Mouse (Mus musculus): ENCODE measurements around the gene Ralb. TPM values are rescaled to one million over a fixed set of nuclear protein-coding genes. Genes with fewer than 3 reads are reported as not detected.

The Ralb gene
- polyA plus RNA-seq, 1 experiment from 2014 or later, result 30.9 TPM

GRCm38 (mm10) chr1:119422460-119423015 lies 82.1 kb downstream of the Ralb start:
- Histone ChIP-seq H3K27me3 (ENCODE audit: insufficient read depth, low read length) (peaks cover 64% of the 10 kb centered on the region), H3K27ac (ENCODE audit: low read depth) (no peak overlapping the region), H3K4me2 (ENCODE audit: low read depth, low read length) (peak overlapping the region; percentile 91), H3K9me3 (ENCODE audit: low read length) (no peaks in the 10 kb centered on the region), H3K9ac (replicated peaks) (no peak overlapping the region), H3K36me3 (replicated peaks; ENCODE audit: insufficient read depth, low read length) (no peaks in the 10 kb centered on the region), H3K4me3 (ENCODE audit: low read depth, low read length) (peak overlapping the region; percentile 59), H3K4me1 (ENCODE audit: insufficient read depth) (peaks cover 11% of the 10 kb centered on the region)
- TF ChIP-seq CTCF (IDR thresholded peaks at IDR 0.05; ENCODE audit: low read depth) (peak; percentile 27; the same call in 1 of the 2 replicates), EP300 (IDR thresholded peaks at IDR 0.05; ENCODE audit: low read depth) (no peak)
- DNase-seq (no peak), ATAC-seq (no peak)
- WGBS (ENCODE audit: insufficient replicate concordance), result 4% methylated on average over 31 of the region's 32 CpGs

GRCm38 (mm10) chr1:119421576-119422421 lies 82.8 kb downstream of the Ralb start, which contains the start of gene Inhbb:
Gene Inhbb (minus strand): TSS chr1:119422248.
- ATAC-seq, result peak; percentile 30; the same call in 1 of the 2 replicates
- peaks cover 66% of the 10 kb centered on the region for H3K27me3 ChIP-seq (ENCODE audit: insufficient read depth, low read length)
- H3K4me2 ChIP-seq (ENCODE audit: low read depth, low read length), result peak within 1 kb of the TSS; percentile 91
- whole genome bisulfite sequencing (ENCODE audit: insufficient replicate concordance), result under 1% methylated on average over 48 of the region's 92 CpGs
- DNase-seq, result peak; percentile 37
- no peaks in the 10 kb centered on the region for H3K36me3 ChIP-seq (replicated peaks; ENCODE audit: insufficient read depth, low read length)
- TF ChIP-seq CTCF (IDR thresholded peaks at IDR 0.05; ENCODE audit: low read depth), result no peak
- no peak for TF ChIP-seq EP300 (IDR thresholded peaks at IDR 0.05; ENCODE audit: low read depth)
- H3K4me3 ChIP-seq (ENCODE audit: low read depth, low read length), result peak within 1 kb of the TSS; percentile 59
- H3K4me1 ChIP-seq (ENCODE audit: insufficient read depth), result peaks cover 11% of the 10 kb centered on the region
- H3K27ac ChIP-seq (ENCODE audit: low read depth), result no peak within 1 kb of the TSS
- peak within 1 kb of the TSS; percentile 21 for H3K9ac ChIP-seq (replicated peaks)
- no peaks in the 10 kb centered on the region for H3K9me3 ChIP-seq (ENCODE audit: low read length)

GRCm38 (mm10) chr1:119420984-119421575 lies 83.5 kb downstream of the Ralb start:
- H3K27ac ChIP-seq (ENCODE audit: low read depth), result no peak overlapping the region
- TF ChIP-seq CTCF (IDR thresholded peaks at IDR 0.05; ENCODE audit: low read depth) (no peak), EP300 (IDR thresholded peaks at IDR 0.05; ENCODE audit: low read depth) (no peak)
- peaks cover 66% of the 10 kb centered on the region for H3K27me3 ChIP-seq (ENCODE audit: insufficient read depth, low read length)
- H3K4me3 ChIP-seq (ENCODE audit: low read depth, low read length), result peak overlapping the region; percentile 59
- H3K4me2 ChIP-seq (ENCODE audit: low read depth, low read length), result peak overlapping the region; percentile 91
- DNase-seq (peak; percentile 34), ATAC-seq (peak; percentile 63)
- H3K36me3 ChIP-seq (replicated peaks; ENCODE audit: insufficient read depth, low read length), result no peaks in the 10 kb centered on the region
- H3K9me3 ChIP-seq (ENCODE audit: low read length), result no peaks in the 10 kb centered on the region
- WGBS (ENCODE audit: insufficient replicate concordance), result under 1% methylated on average over 47 of the region's 78 CpGs
- peaks cover 11% of the 10 kb centered on the region for H3K4me1 ChIP-seq (ENCODE audit: insufficient read depth)
- H3K9ac ChIP-seq (replicated peaks), result 0 out of 2 replicates have a peak overlapping the region, but pooled peaks have one; percentile 21

Other genes starting within 250 kb of the Ralb start
- 0.65 and 0.78 TPM in 2 replicates for gene Inhbb, start 82.5 kb downstream of the Ralb start, polyA plus RNA-seq (2015; fragmentation: Nextera tagmentation; extraction: Ambion mirVana)
- 11.0 and 12.7 TPM in 2 replicates for gene Tmem185b, start 21.4 kb upstream of the Ralb start, polyA plus RNA-seq (2015; fragmentation: Nextera tagmentation; extraction: Ambion mirVana)
- 25.5 and 27.4 TPM in 2 replicates for gene Epb41l5, start 144.2 kb upstream of the Ralb start, polyA plus RNA-seq (2015; fragmentation: Nextera tagmentation; extraction: Ambion mirVana)

Measured in liver, postnatal 0 days (tissue).